Mouse (Mus musculus) lung, postnatal 0 days (tissue): ENCODE results near the gene Col4a1.

Source experiments
- CTCF ChIP-seq: IDR thresholded peaks from 2 replicates; pipeline ENCODE4 v1.5.1; 2016; ENCODE audit warnings: antibody characterized with exemption, mild to moderate bottlenecking
- EP300 ChIP-seq: IDR thresholded peaks from 2 replicates; pipeline ENCODE4 v1.6.1; 2016; ENCODE audit warnings: antibody characterized with exemption, mild to moderate bottlenecking, control low read depth

- no peak for TF ChIP-seq CTCF
- no peak for TF ChIP-seq EP300
Observed at GRCm38 (mm10) chr8:11252235-11252774, 60.3 kb downstream of the Col4a1 start.
